Mouse (Mus musculus): ENCODE results near the gene Plekhs1.
"Not testable (repeated sequence)": the region's sequence is repeated elsewhere in the genome, so short reads cannot be mapped to it uniquely, and the experiment has no call there.

Plekhs1 gene

DNA sequence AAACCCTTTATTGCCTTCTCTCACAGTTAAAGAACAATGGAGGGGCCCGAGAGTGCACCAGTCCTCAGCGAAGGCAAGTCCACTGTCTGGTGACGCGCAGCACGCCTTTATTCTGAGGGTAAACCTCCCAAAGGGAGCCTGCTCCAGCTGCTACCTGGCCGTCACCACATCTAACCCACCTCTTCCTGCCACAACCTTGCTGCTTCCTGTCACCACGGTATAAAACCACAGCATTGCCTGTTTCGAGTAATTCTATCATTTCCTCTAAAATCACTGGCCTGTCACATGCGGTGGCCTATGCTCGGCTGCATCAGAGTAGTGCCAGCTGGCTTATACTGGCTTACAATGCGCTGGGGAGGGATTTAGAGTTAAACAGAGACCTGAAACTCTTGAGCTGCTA is 69.1 kb downstream of the Plekhs1 start:
- DNase-seq: not testable (repeated sequence)

DNA sequence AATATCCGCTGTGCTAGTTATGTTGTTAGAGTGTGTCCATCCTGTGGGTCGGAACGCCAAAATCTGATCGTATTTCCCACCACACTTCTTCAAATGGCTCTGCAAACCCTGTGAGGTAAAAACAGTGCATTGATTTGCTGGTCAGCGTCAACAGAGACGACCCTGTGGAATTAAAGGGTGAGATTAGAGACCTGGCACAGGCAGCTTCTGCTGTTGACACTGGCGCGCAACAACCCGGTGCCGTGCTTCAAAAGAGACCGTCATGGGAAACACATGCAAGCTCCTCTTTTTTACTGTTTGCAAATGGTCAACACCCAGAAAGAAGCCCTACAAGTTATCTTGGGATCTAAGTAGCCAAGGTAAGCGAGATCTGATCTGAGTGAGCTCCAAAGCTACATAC is 69.8 kb downstream of the Plekhs1 start:
- DNase-seq: no peak

DNA sequence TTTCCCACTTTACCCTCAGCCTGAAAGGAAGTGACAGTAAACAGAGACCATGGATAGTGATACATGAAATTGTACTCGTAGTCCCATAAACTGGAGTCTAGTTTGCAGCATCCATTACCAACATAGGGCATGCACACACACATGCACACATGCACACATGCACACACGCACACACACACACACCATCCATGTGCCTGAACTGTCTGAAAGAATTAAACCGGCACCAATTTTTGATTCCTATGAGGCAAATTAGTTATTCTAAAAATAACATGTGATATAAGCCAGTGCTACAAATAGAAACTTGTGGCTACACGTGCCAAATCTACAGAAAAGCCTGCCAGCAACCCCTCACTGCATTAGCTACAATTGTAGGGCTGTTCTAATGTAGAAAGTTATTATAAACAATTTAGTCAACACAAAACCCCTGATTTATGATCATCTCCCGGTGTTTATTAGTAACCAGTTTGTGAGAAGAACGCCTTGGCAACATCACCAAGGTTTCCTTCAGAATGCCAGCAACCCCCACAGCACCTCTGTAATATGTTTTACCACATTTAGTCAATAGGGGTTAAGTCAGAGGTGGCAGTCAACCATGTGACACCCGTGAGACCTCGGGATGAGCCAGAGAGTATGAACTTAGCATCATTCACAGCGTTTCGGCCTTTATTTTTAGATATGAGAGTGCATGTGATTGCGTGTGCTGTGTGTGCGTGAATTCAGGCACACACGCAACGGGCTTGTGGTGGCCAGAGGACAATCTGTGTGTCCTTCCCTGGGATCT is 72.0 kb downstream of the Plekhs1 start:
- DNase-seq: no peak

DNA sequence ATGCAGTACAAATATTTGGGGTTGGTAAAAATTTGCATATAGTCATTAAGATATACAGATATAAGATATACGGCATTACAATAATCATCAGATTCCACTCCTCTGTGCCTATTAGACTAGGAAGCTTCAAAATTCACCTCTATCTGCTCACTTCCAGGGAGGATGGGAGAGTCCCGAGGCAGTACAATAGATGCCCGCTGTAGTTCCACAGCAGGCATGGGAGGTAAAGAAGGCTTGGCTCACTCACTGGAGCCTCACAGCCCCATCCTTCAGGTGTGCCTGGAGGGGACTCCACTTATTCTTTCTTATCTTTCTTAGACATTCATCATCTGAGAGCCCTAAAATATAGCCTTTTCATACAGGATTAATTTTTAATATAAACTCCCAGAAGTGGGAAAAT is 72.9 kb downstream of the Plekhs1 start:
- DNase-seq: no peak

DNA sequence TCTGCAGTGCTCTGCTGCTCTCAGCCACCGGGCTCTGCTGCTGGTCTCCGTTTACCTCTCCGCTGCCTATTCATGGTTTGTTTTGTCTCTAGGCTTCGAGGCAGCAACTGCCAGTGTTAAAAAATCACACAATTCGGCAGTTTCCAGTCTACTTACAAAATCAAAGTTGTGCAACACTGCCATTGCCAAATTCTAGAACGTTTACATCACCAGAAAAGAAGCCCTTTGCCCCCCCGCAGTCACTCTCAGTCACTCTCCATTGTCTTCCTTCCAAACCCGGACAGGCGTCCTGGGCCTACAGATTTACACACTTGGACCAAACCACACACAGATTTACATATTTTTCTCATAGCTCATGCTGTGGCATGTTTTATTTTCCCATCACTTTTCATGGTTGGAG is 73.6 kb downstream of the Plekhs1 start:
- no peak for DNase-seq

DNA sequence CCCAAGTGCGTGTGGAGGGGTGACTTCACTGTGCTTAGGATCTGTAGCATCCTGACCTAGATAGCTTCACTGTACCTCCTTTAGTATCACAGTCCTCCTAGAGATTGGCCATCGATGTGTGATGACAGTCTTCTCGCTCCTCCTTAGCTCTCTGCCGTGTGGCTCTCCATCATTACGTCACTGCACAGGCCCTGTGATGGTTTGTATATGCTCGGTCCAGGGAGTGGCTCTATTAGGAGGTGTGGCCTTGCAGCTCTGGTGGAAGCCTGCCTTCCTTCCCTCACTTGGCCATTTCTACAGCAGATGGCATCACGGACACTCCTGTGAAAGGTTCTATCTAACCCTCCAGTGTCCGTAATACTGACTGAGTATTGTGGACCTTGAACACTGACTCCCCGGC is 74.3 kb downstream of the Plekhs1 start:
- DNase-seq: no peak
